Mouse (Mus musculus): ENCODE data around the gene Fstl5. TPM values are rescaled to one million over a fixed set of nuclear protein-coding genes. Genes with fewer than 3 reads are reported as not detected.

The Fstl5 gene
- polyA plus RNA-seq, 1 experiment from 2014 or later = 0.43 TPM

DNA sequence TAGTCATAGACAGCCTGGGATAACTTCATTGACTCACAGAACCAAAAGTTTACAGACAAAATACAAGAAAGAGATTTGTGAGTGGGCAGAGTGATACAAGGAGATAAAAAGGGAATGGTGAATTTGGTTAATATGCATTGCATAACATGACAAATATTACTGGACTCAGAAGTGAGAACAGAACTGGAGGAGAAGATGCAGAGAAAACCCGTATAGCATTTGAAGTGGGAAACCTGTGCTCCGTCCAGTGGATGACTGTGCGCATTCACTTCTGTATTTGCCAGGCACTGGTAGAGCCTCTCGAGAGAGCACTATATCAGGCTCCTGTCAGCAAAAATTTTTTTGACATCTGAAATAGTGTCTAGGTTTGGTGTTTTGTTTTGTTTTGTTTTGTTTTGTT is 245.5 kb downstream of the Fstl5 start:
- Histone ChIP-seq H3K4me3 (ENCODE audit: low read depth, low read length) (no peak overlapping the region), H3K9ac (no peak overlapping the region), H3K4me1 (ENCODE audit: insufficient read depth) (no peaks in the 10 kb centered on the region), H3K27ac (ENCODE audit: low read depth) (no peak overlapping the region), H3K4me2 (no peak overlapping the region), H3K27me3 (ENCODE audit: insufficient read depth, low read length) (no peaks in the 10 kb centered on the region), H3K9me3 (ENCODE audit: low read depth, low read length) (no peaks in the 10 kb centered on the region; the same call in 1 of the 2 replicates), H3K36me3 (ENCODE audit: insufficient read depth) (no peaks in the 10 kb centered on the region)
- no peak for ATAC-seq (ENCODE audit: insufficient read depth)
- TF ChIP-seq CTCF (IDR thresholded peaks at IDR 0.05; ENCODE audit: low read depth) = no peak
- DNase-seq = no peak
- 90% methylated on average over 4 of the region's 4 CpGs for WGBS

- DNase-seq = no peak
- Histone ChIP-seq H3K9me3 (ENCODE audit: low read depth, low read length) (no peaks in the 10 kb centered on the region; the same call in 1 of the 2 replicates), H3K27me3 (ENCODE audit: insufficient read depth, low read length) (no peaks in the 10 kb centered on the region), H3K27ac (ENCODE audit: low read depth) (no peak overlapping the region), H3K9ac (no peak overlapping the region), H3K4me1 (ENCODE audit: insufficient read depth) (no peaks in the 10 kb centered on the region), H3K4me2 (no peak overlapping the region), H3K4me3 (ENCODE audit: low read depth, low read length) (no peak overlapping the region), H3K36me3 (ENCODE audit: insufficient read depth) (no peaks in the 10 kb centered on the region)
- TF ChIP-seq CTCF (IDR thresholded peaks at IDR 0.05; ENCODE audit: low read depth) = no peak
- no peak for ATAC-seq (ENCODE audit: insufficient read depth)
- 86% methylated on average over 1 of the region's 1 CpGs for WGBS
Measured at GRCm38 (mm10) chr3:76322431-76322830, 248.4 kb downstream of the Fstl5 start.

DNA sequence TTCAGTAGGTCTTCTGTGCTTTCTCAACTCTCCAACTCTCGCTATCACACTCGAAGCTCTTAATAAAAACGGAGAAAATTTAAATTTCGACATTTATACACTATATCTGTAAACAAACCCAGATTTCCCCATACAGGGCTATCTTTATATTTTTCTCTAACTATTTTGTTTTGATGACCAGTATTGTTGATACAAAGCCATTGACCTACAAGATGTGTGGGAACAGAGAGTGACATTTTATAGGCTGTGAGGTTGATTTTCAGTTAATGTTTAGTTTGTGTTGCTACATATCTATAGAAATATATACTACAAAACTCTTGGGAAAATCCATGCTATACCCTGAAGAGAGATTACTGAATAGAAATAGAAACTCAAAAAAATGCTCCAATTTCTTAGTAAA is 262.9 kb downstream of the Fstl5 start:
- H3K4me2 ChIP-seq = no peak overlapping the region
- no peaks in the 10 kb centered on the region for H3K27me3 ChIP-seq (ENCODE audit: insufficient read depth, low read length)
- H3K9ac ChIP-seq = no peak overlapping the region
- H3K27ac ChIP-seq (ENCODE audit: low read depth) = no peak overlapping the region
- H3K4me1 ChIP-seq (ENCODE audit: insufficient read depth) = no peaks in the 10 kb centered on the region
- H3K36me3 ChIP-seq (ENCODE audit: insufficient read depth) = no peaks in the 10 kb centered on the region
- H3K9me3 ChIP-seq (ENCODE audit: low read depth, low read length) = no peaks in the 10 kb centered on the region
- DNase-seq (peak; percentile 78), ATAC-seq (ENCODE audit: insufficient read depth) (peak; percentile 75)
- no peak for TF ChIP-seq CTCF (IDR thresholded peaks at IDR 0.05; ENCODE audit: low read depth)
- no peak overlapping the region for H3K4me3 ChIP-seq (ENCODE audit: low read depth, low read length)
- WGBS = 39% methylated on average over 4 of the region's 4 CpGs

DNA sequence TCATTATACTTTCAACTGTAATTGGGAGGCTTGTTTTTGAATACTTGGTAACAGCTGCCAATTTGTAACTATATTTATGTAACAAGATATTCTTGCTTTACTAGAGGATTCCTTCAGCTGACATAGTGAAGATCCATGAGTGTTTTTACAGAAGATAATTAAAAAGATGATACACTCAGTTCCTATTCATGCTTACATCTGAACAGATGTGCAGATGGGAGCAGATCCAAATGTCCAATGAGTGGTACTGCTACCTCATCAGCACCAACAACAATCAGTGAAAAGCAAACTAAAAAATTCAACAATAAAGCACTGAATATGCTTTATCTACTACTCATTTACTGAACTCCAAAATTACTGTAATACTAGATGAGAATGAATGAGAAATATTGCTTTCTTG is 292.9 kb downstream of the Fstl5 start:
- H3K4me1 ChIP-seq (ENCODE audit: insufficient read depth) = no peaks in the 10 kb centered on the region
- H3K4me2 ChIP-seq = no peak overlapping the region
- H3K27ac ChIP-seq (ENCODE audit: low read depth) = no peak overlapping the region
- DNase-seq (no peak), ATAC-seq (ENCODE audit: insufficient read depth) (no peak)
- no peaks in the 10 kb centered on the region for H3K27me3 ChIP-seq (ENCODE audit: insufficient read depth, low read length)
- TF ChIP-seq CTCF (IDR thresholded peaks at IDR 0.05; ENCODE audit: low read depth) = no peak
- H3K36me3 ChIP-seq (ENCODE audit: insufficient read depth) = no peaks in the 10 kb centered on the region
- no peak overlapping the region for H3K9ac ChIP-seq
- H3K9me3 ChIP-seq (ENCODE audit: low read depth, low read length) = no peaks in the 10 kb centered on the region
- no peak overlapping the region for H3K4me3 ChIP-seq (ENCODE audit: low read depth, low read length)

- no peaks in the 10 kb centered on the region for H3K27me3 ChIP-seq (ENCODE audit: insufficient read depth, low read length)
- 93% methylated on average over 4 of the region's 4 CpGs for WGBS
- no peak overlapping the region for H3K9ac ChIP-seq
- no peak for TF ChIP-seq CTCF (IDR thresholded peaks at IDR 0.05; ENCODE audit: low read depth)
- no peak overlapping the region for H3K4me2 ChIP-seq
- H3K36me3 ChIP-seq (ENCODE audit: insufficient read depth) = no peaks in the 10 kb centered on the region
- H3K4me3 ChIP-seq (ENCODE audit: low read depth, low read length) = no peak overlapping the region
- ATAC-seq (ENCODE audit: insufficient read depth) (no peak), DNase-seq (no peak)
- H3K9me3 ChIP-seq (ENCODE audit: low read depth, low read length) = no peaks in the 10 kb centered on the region
- H3K4me1 ChIP-seq (ENCODE audit: insufficient read depth) = no peaks in the 10 kb centered on the region
- H3K27ac ChIP-seq (ENCODE audit: low read depth) = no peak overlapping the region
Measured at GRCm38 (mm10) chr3:76369910-76370309, 295.8 kb downstream of the Fstl5 start.

GRCm38 (mm10) chr3:76428775-76429372 is 354.8 kb downstream of the Fstl5 start:
- no peak for ATAC-seq (ENCODE audit: insufficient read depth)
- Histone ChIP-seq H3K4me1 (ENCODE audit: insufficient read depth) (no peaks in the 10 kb centered on the region), H3K9me3 (ENCODE audit: low read depth, low read length) (no peaks in the 10 kb centered on the region), H3K36me3 (ENCODE audit: insufficient read depth) (no peaks in the 10 kb centered on the region), H3K4me2 (no peak overlapping the region), H3K27me3 (ENCODE audit: insufficient read depth, low read length) (no peaks in the 10 kb centered on the region), H3K9ac (no peak overlapping the region), H3K4me3 (ENCODE audit: low read depth, low read length) (no peak overlapping the region), H3K27ac (ENCODE audit: low read depth) (no peak overlapping the region)
- 81% methylated on average over 6 of the region's 6 CpGs for WGBS
- TF ChIP-seq CTCF (IDR thresholded peaks at IDR 0.05; ENCODE audit: low read depth) = no peak
- no peak for DNase-seq

- TF ChIP-seq CTCF (IDR thresholded peaks at IDR 0.05; ENCODE audit: low read depth) = no peak
- ATAC-seq (ENCODE audit: insufficient read depth) = no peak
Measured at GRCm38 (mm10) chr3:76467229-76467874, 393.3 kb downstream of the Fstl5 start.

More at GRCm38 (mm10) chr3:76467229-76467874, 393.3 kb downstream of the Fstl5 start:
- no peaks in the 10 kb centered on the region for H3K4me1 ChIP-seq (ENCODE audit: insufficient read depth)
- no peak for DNase-seq
- H3K27ac ChIP-seq (ENCODE audit: low read depth) = no peak overlapping the region
- H3K36me3 ChIP-seq (ENCODE audit: insufficient read depth) = no peaks in the 10 kb centered on the region
- H3K4me2 ChIP-seq = no peak overlapping the region
- H3K9ac ChIP-seq = no peak overlapping the region
- H3K4me3 ChIP-seq (ENCODE audit: low read depth, low read length) = no peak overlapping the region
- no peaks in the 10 kb centered on the region for H3K9me3 ChIP-seq (ENCODE audit: low read depth, low read length)
- no peaks in the 10 kb centered on the region for H3K27me3 ChIP-seq (ENCODE audit: insufficient read depth, low read length)

All from lung, embryonic 14.5 days (tissue).